Mouse (Mus musculus) intestine, embryonic 15.5 days (tissue): ENCODE measurements around the gene Rbms1. TPM values are rescaled to one million over a fixed set of nuclear protein-coding genes. Genes with fewer than 3 reads are reported as not detected.

Source experiments
- ATAC-seq: fragments of 200-750 bp; cut with Nextera tagmentation; 2 replicates; pipeline ENCODE4 v1.8.0; 2017; ENCODE audit warnings: moderate TSS enrichment, moderate library complexity
- H3K27ac ChIP-seq: fragments of 300-500 bp; sonication (generic); 2 replicates; pipeline ENCODE4 v1.5.1; 2015; ENCODE audit warnings: mild to moderate bottlenecking, inconsistent platforms
- H3K27me3 ChIP-seq: fragments of 300-500 bp; sonication (generic); replicated peaks from 2 replicates; pipeline ENCODE4 v1.6.1; 2015; ENCODE audit warnings: inconsistent platforms
- H3K36me3 ChIP-seq: fragments of 300-500 bp; sonication (generic); 2 replicates; pipeline ENCODE4 v1.6.1; 2015; ENCODE audit warnings: inconsistent platforms
- H3K4me1 ChIP-seq: fragments of 300-500 bp; sonication (generic); replicated peaks from 2 replicates; pipeline ENCODE4 v1.6.1; 2015; ENCODE audit warnings: inconsistent platforms
- H3K4me2 ChIP-seq: fragments of 300-500 bp; sonication (generic); replicated peaks from 2 replicates; pipeline ENCODE4 v1.6.1; 2015; ENCODE audit warnings: mild to moderate bottlenecking, inconsistent platforms
- H3K4me3 ChIP-seq: fragments of 300-500 bp; sonication (generic); replicated peaks from 2 replicates; pipeline ENCODE4 v1.5.1; 2015; ENCODE audit warnings: inconsistent platforms
- H3K9ac ChIP-seq: fragments of 300-500 bp; sonication (generic); 2 replicates; pipeline ENCODE4 v1.6.1; 2015; ENCODE audit warnings: inconsistent platforms
- H3K9me3 ChIP-seq: fragments of 300-500 bp; sonication (generic); 2 replicates; pipeline ENCODE4 v1.6.1; 2016; ENCODE audit warnings: inconsistent platforms
- WGBS: fragments of 180-500 bp; shearing (Covaris S2); methylation state at CpG from one replicate; pipeline ENCODE4 v1.1.7; 2015; 5-methylcytosine and 5-hydroxymethylcytosine counted together
- polyA plus RNA-seq: library from polyadenylated mRNA; unstranded; fragments of >200 nt; fragmentation: Nextera tagmentation; extraction: Ambion mirVana; gene quantifications from 2 replicates; pipeline ENCODE4 v1.2.1, GENCODE M21; 2015

The Rbms1 gene
- polyA plus RNA-seq, 1 experiment from 2014 or later = 83.3 TPM

DNA sequence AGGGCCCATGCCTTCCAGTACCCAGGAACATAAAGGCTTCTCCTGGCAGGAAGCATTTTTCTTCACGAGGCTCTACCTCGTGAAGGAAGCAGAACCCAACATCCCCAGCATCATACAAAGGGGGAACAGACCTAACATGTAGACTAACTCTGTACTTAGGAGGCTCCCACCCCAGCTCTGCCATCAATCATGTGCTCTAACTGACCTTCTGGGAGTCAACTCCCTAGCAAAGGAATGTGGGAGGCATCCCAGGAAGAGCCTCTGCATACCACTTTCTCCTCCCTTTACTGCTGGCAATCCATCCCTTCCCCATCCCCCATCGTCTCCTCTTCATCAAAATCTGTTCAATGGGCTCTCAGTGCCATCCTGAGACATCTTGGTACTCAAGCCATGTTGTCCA is 49.7 kb downstream of the Rbms1 start:
- no peak for ATAC-seq
- 46% methylated on average over 3 of the region's 3 CpGs for WGBS
- H3K9ac ChIP-seq = no peak overlapping the region
- H3K27ac ChIP-seq = no peak overlapping the region
- 0 out of 2 replicates have a peak, but pooled peaks cover 12% of the 10 kb centered on the region for H3K4me1 ChIP-seq
- no peaks in the 10 kb centered on the region for H3K27me3 ChIP-seq
- H3K9me3 ChIP-seq = no peaks in the 10 kb centered on the region
- no peak overlapping the region for H3K4me2 ChIP-seq
- H3K36me3 ChIP-seq = no peaks in the 10 kb centered on the region
- H3K4me3 ChIP-seq = no peak overlapping the region

DNA sequence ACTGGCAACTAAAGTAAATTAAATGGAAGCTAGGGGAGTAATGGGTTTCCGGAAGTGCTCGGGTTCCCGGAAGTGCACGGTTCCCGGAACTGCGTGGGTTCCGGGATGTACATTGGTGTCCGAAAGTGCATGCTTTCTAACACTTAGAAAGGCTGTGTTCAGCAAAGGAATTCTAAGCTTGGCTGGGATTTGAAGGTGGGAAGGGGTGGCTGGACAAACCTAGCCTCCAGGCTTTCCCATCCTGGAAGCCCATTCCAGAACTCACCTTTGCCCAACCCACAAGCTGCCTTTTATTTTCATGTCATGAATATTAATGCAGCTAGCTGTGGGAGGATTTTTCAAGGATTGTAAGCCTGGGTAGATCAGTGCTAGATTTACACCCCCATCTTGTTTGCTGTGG is 51.3 kb downstream of the Rbms1 start:
- no peak overlapping the region for H3K4me2 ChIP-seq

DNA sequence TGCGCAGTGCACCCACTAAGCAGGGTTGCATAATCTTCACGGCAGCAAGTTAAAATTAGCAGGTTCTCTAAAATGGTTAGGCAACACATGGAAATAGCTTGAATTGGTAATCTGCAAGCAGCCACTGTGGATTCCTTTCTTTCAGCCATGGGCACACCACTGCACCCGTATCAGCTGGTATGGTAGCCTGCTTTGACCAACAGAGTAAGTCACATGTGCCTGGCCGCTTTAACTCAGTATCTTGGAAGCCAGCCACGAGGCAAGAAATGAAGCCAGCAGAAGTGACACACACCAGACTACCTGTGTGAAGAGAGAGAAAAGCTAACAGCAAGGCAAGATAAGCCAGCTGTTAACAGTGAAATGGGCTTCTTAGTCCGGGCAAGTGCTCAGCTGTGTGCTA is 52.2 kb downstream of the Rbms1 start:
- 46% methylated on average over 6 of the region's 6 CpGs for WGBS
- no peak overlapping the region for H3K9ac ChIP-seq
- no peaks in the 10 kb centered on the region for H3K36me3 ChIP-seq
- H3K27ac ChIP-seq = no peak overlapping the region
- H3K4me3 ChIP-seq = no peak overlapping the region
- 0 out of 2 replicates have a peak, but pooled peaks cover 12% of the 10 kb centered on the region for H3K4me1 ChIP-seq
- H3K9me3 ChIP-seq = no peaks in the 10 kb centered on the region
- no peak overlapping the region for H3K4me2 ChIP-seq
- H3K27me3 ChIP-seq = 0 out of 2 replicates have a peak, but pooled peaks cover 3% of the 10 kb centered on the region
- ATAC-seq = peak; percentile 38; the same call in 1 of the 2 replicates

More for the DNA sequence above, 51.3 kb downstream of the Rbms1 start:
- Histone ChIP-seq H3K36me3 (no peaks in the 10 kb centered on the region), H3K9ac (no peak overlapping the region), H3K27ac (no peak overlapping the region), H3K9me3 (no peaks in the 10 kb centered on the region), H3K4me3 (no peak overlapping the region), H3K27me3 (0 out of 2 replicates have a peak, but pooled peaks cover 3% of the 10 kb centered on the region), H3K4me1 (0 out of 2 replicates have a peak, but pooled peaks cover 12% of the 10 kb centered on the region)
- WGBS = 81% methylated on average over 8 of the region's 8 CpGs
- ATAC-seq = no peak

DNA sequence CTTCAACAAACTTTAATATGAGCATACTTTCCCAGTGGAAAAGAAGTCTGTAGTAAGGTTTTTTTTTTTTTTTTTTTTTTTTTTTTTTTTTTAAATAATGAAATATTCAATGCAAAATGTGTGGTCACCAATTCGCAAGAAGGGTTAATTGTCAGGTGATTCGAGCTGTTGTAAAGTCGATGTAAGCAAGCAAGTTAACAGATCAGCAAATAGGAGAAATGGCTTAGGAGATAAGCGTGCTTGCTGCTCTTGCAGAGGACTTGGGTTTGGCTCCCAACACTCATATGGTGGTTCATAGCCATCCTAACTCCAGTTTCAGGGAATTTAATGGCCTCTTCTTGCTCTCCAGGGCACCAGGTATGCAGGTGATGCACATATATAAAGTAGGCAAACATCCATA is 54.4 kb downstream of the Rbms1 start:
- Histone ChIP-seq H3K9me3 (no peaks in the 10 kb centered on the region), H3K4me2 (0 out of 2 replicates have a peak overlapping the region, but pooled peaks have one; percentile 27), H3K27me3 (0 out of 2 replicates have a peak, but pooled peaks cover 3% of the 10 kb centered on the region), H3K4me1 (0 out of 2 replicates have a peak, but pooled peaks cover 12% of the 10 kb centered on the region), H3K36me3 (no peaks in the 10 kb centered on the region), H3K27ac (no peak overlapping the region), H3K4me3 (no peak overlapping the region), H3K9ac (no peak overlapping the region)
- ATAC-seq = peak; percentile 71
- 52% methylated on average over 4 of the region's 4 CpGs for WGBS

DNA sequence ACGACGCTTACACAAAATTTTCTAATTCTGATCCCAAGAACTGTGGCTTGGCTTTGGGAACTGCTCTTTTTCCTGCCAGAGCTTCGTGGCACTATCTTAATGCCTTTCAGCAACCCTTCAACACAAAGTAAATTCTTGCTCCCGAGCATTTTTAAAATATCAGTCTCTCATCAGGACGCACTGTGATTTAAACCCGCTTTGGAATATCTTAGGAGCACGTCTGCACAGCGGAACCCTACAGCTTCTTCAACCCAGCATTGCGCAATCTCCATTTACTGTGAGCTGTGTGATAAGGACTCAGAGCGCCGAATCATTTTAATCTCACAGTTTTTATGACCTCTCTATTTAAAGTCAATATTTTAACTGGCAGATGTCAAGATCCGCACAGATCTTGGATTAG is 54.9 kb downstream of the Rbms1 start:
- 68% methylated on average over 12 of the region's 12 CpGs for WGBS

DNA sequence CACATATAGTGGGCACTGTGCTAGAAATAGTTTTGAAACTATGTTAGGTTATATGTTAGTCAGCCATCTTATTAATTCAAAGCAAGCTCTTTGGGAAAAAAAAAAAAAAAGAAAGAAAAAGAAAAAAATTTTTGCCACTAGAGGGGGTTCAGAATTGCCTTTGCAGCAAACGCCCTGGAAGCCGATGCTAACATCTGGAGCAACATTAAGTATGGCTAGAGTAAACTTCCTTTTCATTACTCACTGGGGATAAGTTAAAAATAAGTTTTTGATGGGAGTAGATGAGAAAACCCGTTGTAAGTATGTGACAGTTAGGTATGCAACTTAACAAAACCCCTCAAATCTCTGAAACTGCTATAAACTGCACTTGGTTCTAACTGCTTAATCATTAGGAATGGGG is 57.7 kb downstream of the Rbms1 start:
- Histone ChIP-seq H3K9ac (no peak overlapping the region), H3K27ac (no peak overlapping the region), H3K4me1 (no peaks in the 10 kb centered on the region; the same call in 1 of the 2 replicates), H3K9me3 (no peaks in the 10 kb centered on the region), H3K36me3 (no peaks in the 10 kb centered on the region), H3K27me3 (0 out of 2 replicates have a peak, but pooled peaks cover 3% of the 10 kb centered on the region), H3K4me2 (no peak overlapping the region), H3K4me3 (no peak overlapping the region)
- no peak for ATAC-seq
- WGBS = 13% methylated on average over 3 of the region's 3 CpGs

More for the DNA sequence above, 54.9 kb downstream of the Rbms1 start:
- peak overlapping the region; percentile 27; the same call in 1 of the 2 replicates for H3K4me2 ChIP-seq
- no peaks in the 10 kb centered on the region for H3K36me3 ChIP-seq
- 0 out of 2 replicates have a peak, but pooled peaks cover 3% of the 10 kb centered on the region for H3K27me3 ChIP-seq
- H3K9me3 ChIP-seq = no peaks in the 10 kb centered on the region
- H3K9ac ChIP-seq = no peak overlapping the region
- 0 out of 2 replicates have a peak, but pooled peaks cover 9% of the 10 kb centered on the region for H3K4me1 ChIP-seq
- ATAC-seq = peak; percentile 87
- no peak overlapping the region for H3K27ac ChIP-seq
- H3K4me3 ChIP-seq = no peak overlapping the region

DNA sequence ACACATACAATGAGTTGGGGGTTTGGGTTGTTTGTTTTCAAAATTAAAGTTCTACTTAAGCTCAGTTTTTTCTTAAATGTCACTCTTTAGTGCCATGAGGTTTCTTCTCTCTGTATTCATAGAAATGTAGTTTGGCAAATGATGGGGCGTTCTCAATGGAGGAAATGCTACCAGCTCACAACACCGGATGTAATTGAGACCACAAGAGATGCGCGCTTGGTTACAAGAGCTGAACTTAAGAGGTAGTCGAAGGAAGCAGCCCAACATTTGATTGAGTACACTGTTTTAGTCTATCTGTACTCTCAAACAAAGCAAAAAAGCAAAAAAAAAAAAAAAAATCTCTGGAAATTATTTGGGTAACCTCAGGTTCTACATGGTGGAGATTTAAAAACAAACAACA is 58.9 kb downstream of the Rbms1 start:
- no peak for ATAC-seq
- no peak overlapping the region for H3K4me2 ChIP-seq
- no peaks in the 10 kb centered on the region for H3K36me3 ChIP-seq
- 0 out of 2 replicates have a peak, but pooled peaks cover 3% of the 10 kb centered on the region for H3K27me3 ChIP-seq
- H3K4me1 ChIP-seq = no peaks in the 10 kb centered on the region; the same call in 1 of the 2 replicates
- H3K9me3 ChIP-seq = no peaks in the 10 kb centered on the region
- WGBS = 80% methylated on average over 5 of the region's 5 CpGs
- H3K27ac ChIP-seq = no peak overlapping the region
- no peak overlapping the region for H3K4me3 ChIP-seq
- H3K9ac ChIP-seq = no peak overlapping the region

DNA sequence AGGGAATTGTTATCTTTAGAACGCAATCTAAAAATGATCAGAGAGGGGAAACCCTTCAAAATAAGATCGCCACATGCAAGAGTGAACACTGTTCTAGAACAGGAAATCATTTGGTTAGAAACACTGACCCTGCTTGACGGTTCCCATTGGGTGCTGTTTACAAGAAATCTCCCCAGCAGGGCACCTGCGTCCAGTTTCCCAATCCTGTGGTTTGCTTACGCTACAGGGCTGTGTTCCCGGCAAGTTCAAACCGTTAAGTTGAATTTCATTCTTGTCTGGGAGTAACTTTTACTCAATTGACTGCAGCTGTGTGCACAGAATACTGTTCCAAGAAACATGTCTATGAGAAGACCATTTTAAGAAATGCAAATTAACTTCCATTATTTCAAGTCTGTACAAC is 59.5 kb downstream of the Rbms1 start:
- no peak overlapping the region for H3K4me3 ChIP-seq
- no peak for ATAC-seq
- no peaks in the 10 kb centered on the region for H3K9me3 ChIP-seq
- H3K4me1 ChIP-seq = no peaks in the 10 kb centered on the region; the same call in 1 of the 2 replicates
- 0 out of 2 replicates have a peak, but pooled peaks cover 3% of the 10 kb centered on the region for H3K27me3 ChIP-seq
- no peak overlapping the region for H3K9ac ChIP-seq
- WGBS = 70% methylated on average over 7 of the region's 7 CpGs
- H3K27ac ChIP-seq = no peak overlapping the region
- no peak overlapping the region for H3K4me2 ChIP-seq
- H3K36me3 ChIP-seq = no peaks in the 10 kb centered on the region

DNA sequence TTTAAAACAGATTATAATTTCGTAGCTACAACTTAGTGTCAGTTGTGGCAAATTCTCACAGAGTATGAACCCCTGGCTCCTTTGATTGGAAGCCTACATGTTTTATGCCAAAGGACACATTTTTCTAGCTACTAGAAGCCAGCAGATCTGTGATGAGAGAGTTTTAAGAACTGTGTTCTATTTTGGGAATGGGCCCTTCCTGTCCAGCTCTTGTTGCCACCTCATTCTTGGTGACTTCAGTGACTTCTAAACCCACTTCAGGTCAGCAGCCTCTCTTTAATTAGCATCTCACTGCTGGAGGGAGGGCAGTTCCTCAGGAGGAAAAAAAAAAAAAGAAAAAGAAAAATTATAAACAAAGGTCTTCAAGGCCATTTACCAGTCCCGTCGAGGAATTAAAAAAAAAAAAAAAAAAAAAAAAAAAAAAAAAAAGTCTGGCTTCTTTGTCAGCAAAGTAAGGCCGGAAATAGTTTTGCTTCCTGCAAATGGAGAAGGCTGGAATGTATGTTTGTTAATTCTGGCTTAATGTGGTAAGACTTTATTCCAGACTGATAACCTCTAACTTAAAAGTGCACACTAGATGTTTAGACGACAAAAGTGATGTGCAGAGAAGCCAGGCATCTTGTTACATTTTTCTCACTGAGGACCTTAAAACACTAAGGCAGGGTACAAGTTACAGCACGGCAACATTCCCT is 60.4 kb downstream of the Rbms1 start:
- Histone ChIP-seq H3K4me2 (no peak overlapping the region), H3K27me3 (0 out of 2 replicates have a peak, but pooled peaks cover 3% of the 10 kb centered on the region), H3K4me1 (no peaks in the 10 kb centered on the region; the same call in 1 of the 2 replicates), H3K9me3 (no peaks in the 10 kb centered on the region), H3K9ac (no peak overlapping the region), H3K27ac (no peak overlapping the region), H3K4me3 (no peak overlapping the region), H3K36me3 (no peaks in the 10 kb centered on the region)
- no peak for ATAC-seq
- WGBS = 49% methylated on average over 6 of the region's 6 CpGs

DNA sequence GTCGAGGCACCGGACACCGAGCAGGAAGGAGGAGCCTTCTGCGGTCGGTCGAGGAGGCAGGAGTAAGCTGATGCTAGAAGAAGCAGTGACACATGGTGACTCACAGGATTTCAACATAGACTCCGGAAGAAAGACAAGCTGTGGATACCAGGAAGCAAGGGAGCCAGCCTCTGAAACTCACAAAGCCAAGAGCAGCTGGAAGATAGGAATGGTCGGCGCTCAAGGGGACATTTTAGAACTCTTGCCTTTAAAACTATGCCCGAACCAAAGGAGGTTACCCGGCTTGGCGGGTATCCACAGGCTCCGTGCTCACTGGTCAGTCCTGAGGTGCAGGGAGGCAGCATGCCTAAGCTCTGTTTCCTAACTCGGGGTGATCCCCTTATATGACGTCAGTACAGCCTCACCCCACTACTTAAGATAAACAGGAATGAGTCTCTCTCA is 61.5 kb downstream of the Rbms1 start:
- no peak for ATAC-seq
- WGBS = 69% methylated on average over 15 of the region's 15 CpGs
- H3K4me2 ChIP-seq = no peak overlapping the region
- H3K4me1 ChIP-seq = no peaks in the 10 kb centered on the region; the same call in 1 of the 2 replicates
- H3K4me3 ChIP-seq = no peak overlapping the region
- H3K27ac ChIP-seq = peak overlapping the region; percentile 58; the same call in 1 of the 2 replicates
- no peaks in the 10 kb centered on the region for H3K9me3 ChIP-seq
- H3K9ac ChIP-seq = no peak overlapping the region
- no peaks in the 10 kb centered on the region for H3K36me3 ChIP-seq
- no peaks in the 10 kb centered on the region for H3K27me3 ChIP-seq

DNA sequence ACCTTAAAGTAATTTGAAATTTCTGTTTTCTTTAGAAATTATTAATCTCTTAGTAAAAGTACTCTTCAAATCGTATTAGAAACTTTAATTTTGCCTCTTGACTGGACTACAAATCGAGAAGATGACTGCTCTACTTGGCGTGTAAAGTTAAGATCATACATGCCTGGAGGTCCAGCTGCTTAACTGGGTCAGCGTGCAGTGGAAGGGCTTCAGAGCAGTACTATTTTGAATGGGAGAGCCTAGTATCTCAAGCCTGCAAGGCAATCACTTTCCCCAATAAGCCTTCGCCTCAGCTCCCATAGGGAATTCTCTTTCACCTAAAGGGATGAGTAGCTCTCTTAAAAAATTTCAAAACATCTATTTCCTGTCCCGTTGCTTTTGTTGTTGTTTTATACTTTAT is 62.0 kb downstream of the Rbms1 start:
- Histone ChIP-seq H3K27ac (no peak overlapping the region), H3K9me3 (no peaks in the 10 kb centered on the region), H3K9ac (no peak overlapping the region), H3K4me1 (no peaks in the 10 kb centered on the region; the same call in 1 of the 2 replicates), H3K4me3 (no peak overlapping the region), H3K4me2 (no peak overlapping the region), H3K36me3 (no peaks in the 10 kb centered on the region), H3K27me3 (no peaks in the 10 kb centered on the region)
- no peak for ATAC-seq
- 77% methylated on average over 6 of the region's 6 CpGs for WGBS

DNA sequence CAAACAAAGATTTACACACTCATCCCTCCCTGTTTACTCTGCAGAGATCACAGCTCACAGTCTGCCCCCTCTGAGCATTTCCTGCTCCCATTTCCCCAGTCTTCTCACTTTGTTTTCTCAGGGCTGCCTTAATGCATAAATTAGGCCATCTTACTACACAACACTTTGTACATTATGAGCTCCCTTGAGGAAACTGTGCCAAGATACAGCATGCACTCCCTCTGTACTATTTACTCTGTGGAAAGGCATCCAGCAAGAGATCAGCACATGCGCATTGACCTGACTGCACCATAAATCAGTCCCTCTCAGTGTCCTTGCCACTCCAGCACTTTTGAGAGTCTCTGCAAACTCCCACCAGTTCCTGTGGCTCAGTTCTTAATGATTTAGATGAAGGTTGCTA is 70.0 kb downstream of the Rbms1 start:
- no peak overlapping the region for H3K9ac ChIP-seq
- no peaks in the 10 kb centered on the region for H3K27me3 ChIP-seq
- H3K4me1 ChIP-seq = 0 out of 2 replicates have a peak, but pooled peaks cover 4% of the 10 kb centered on the region
- no peaks in the 10 kb centered on the region for H3K9me3 ChIP-seq
- H3K27ac ChIP-seq = no peak overlapping the region
- 58% methylated on average over 1 of the region's 1 CpGs for WGBS
- H3K4me2 ChIP-seq = no peak overlapping the region
- no peak for ATAC-seq
- no peaks in the 10 kb centered on the region for H3K36me3 ChIP-seq
- H3K4me3 ChIP-seq = no peak overlapping the region
